Mouse (Mus musculus) MEL (cell line): Measurements from ENCODE around the gene Rbpj. TPM values are rescaled to one million over a fixed set of nuclear protein-coding genes. Genes with fewer than 3 reads are reported as not detected.

Experiments
- DNase-seq: peaks from one replicate; pipeline ENCODE4 v3.0.0; 2011; ENCODE audit warnings: low read depth, low spot score
- H3K27ac ChIP-seq: 2 replicates; pipeline ENCODE4 v1.5.1; 2012; ENCODE audit warnings: low read depth, mild to moderate bottlenecking, control low read depth, low read length, moderate library complexity; ENCODE audit not compliant: control insufficient read depth
- H3K27me3 ChIP-seq, 2 experiments: fragments of 150-350 bp in 1 of 2; sonication (generic) in 1 of 2; 2 replicates each; pipeline ENCODE4 v1.6.1; 2012; ENCODE audit warnings: low read length in 2 of 2, mild to moderate bottlenecking in 2 of 2, improper control_type of control experiment in 1 of 2, moderate library complexity in 1 of 2; ENCODE audit not compliant: insufficient read depth in 2 of 2, control insufficient read depth in 1 of 2
- H3K36me3 ChIP-seq, 2 experiments: 2 replicates each; pipeline ENCODE4 v1.6.1; 2012 to 2014; ENCODE audit warnings: low read length in 2 of 2, improper control_type of control experiment in 1 of 2, inconsistent platforms in 1 of 2, mild to moderate bottlenecking in 1 of 2; ENCODE audit not compliant: insufficient read depth in 2 of 2, control insufficient read depth in 1 of 2
- H3K4me1 ChIP-seq, 2 experiments: fragments of 150-350 bp in 1 of 2; sonication (generic) in 1 of 2; 2 replicates each; pipeline ENCODE4 v1.6.1; 2012; ENCODE audit warnings: low read length in 2 of 2, improper control_type of control experiment in 1 of 2, mild to moderate bottlenecking in 1 of 2; ENCODE audit not compliant: insufficient read depth in 2 of 2, control insufficient read depth in 1 of 2
- H3K4me3 ChIP-seq, 2 experiments: fragments of 150-350 bp in 1 of 2; sonication (generic) in 1 of 2; 2 replicates each; pipeline ENCODE4 v1.5.1; 2012; ENCODE audit warnings: low read depth in 2 of 2, low read length in 2 of 2, mild to moderate bottlenecking in 2 of 2, moderate library complexity in 2 of 2, control low read depth in 1 of 2, improper control_type of control experiment in 1 of 2; ENCODE audit not compliant: control insufficient read depth in 1 of 2, insufficient read depth in 1 of 2
- H3K79me2 ChIP-seq: 2 replicates; pipeline ENCODE4 v1.6.1; 2012; ENCODE audit warnings: mild to moderate bottlenecking, low read length, moderate library complexity; ENCODE audit not compliant: control insufficient read depth, poor library complexity, insufficient read depth
- H3K9ac ChIP-seq: 2 replicates; pipeline ENCODE4 v1.6.1; 2012; ENCODE audit warnings: low read depth, mild to moderate bottlenecking, control low read depth, low read length, moderate library complexity; ENCODE audit not compliant: control insufficient read depth, poor library complexity, severe bottlenecking
- H3K9me3 ChIP-seq: fragments of 150-350 bp; sonication (generic); replicated peaks from 2 replicates; pipeline ENCODE4 v1.6.1; 2012; ENCODE audit warnings: mild to moderate bottlenecking, low read length, improper control_type of control experiment, moderate library complexity; ENCODE audit not compliant: insufficient read depth
- BHLHE40 ChIP-seq: IDR thresholded peaks from 2 replicates; pipeline ENCODE4 v1.6.1; 2012; ENCODE audit warnings: low read depth, mild to moderate bottlenecking, inconsistent platforms, low read length, improper control_type of control experiment, borderline replicate concordance
- CHD1 ChIP-seq: IDR thresholded peaks from 2 replicates; pipeline ENCODE4 v1.6.1; 2012; ENCODE audit warnings: low read depth, mild to moderate bottlenecking, inconsistent platforms, low read length, improper control_type of control experiment
- CHD2 ChIP-seq: IDR thresholded peaks from 2 replicates; pipeline ENCODE4 v1.6.1; 2011; ENCODE audit warnings: low read length, improper control_type of control experiment
- E2F4 ChIP-seq: IDR thresholded peaks from 2 replicates; pipeline ENCODE4 v1.6.1; 2011; ENCODE audit warnings: low read depth, low read length, improper control_type of control experiment, borderline replicate concordance
- ETS1 ChIP-seq: IDR thresholded peaks from 2 replicates; pipeline ENCODE4 v1.6.1; 2012; ENCODE audit warnings: low read depth, mild to moderate bottlenecking, inconsistent platforms, low read length, improper control_type of control experiment, moderate library complexity
- GABPA ChIP-seq: IDR thresholded peaks from 2 replicates; pipeline ENCODE4 v1.6.1; 2012; ENCODE audit warnings: low read depth, mild to moderate bottlenecking, inconsistent platforms, low read length, improper control_type of control experiment, moderate library complexity
- GATA1 ChIP-seq: IDR thresholded peaks from 2 replicates; pipeline ENCODE4 v1.6.1; 2011; ENCODE audit warnings: low read depth, low read length, improper control_type of control experiment
- JUND ChIP-seq: IDR thresholded peaks from 2 replicates; pipeline ENCODE4 v1.6.1; 2011; ENCODE audit warnings: low read depth, mild to moderate bottlenecking, improper control_type of control experiment, low read length
- MAX ChIP-seq: IDR thresholded peaks from 2 replicates; pipeline ENCODE4 v1.6.1; 2011; ENCODE audit warnings: low read length, improper control_type of control experiment
- MEF2A ChIP-seq: IDR thresholded peaks from 2 replicates; pipeline ENCODE4 v1.6.1; 2014; ENCODE audit warnings: low read depth, mild to moderate bottlenecking, inconsistent platforms, low read length, improper control_type of control experiment; ENCODE audit not compliant: poor library complexity, insufficient replicate concordance, severe bottlenecking; ENCODE audit errors: extremely low read depth
- NELFE ChIP-seq: IDR thresholded peaks from 2 replicates; pipeline ENCODE4 v1.6.1; 2011; ENCODE audit warnings: low read depth, low read length, improper control_type of control experiment
- POLR2AphosphoS5 ChIP-seq: IDR thresholded peaks from 2 replicates; pipeline ENCODE4 v1.6.1; 2012; ENCODE audit warnings: low read depth, borderline replicate concordance, mild to moderate bottlenecking, inconsistent platforms, low read length, moderate library complexity, mixed read lengths
- RAD21 ChIP-seq: IDR thresholded peaks from 2 replicates; pipeline ENCODE4 v1.6.1; 2011; ENCODE audit warnings: mild to moderate bottlenecking, low read depth, low read length, improper control_type of control experiment
- SIN3A ChIP-seq: IDR thresholded peaks from 2 replicates; pipeline ENCODE4 v1.6.1; 2012; ENCODE audit warnings: low read length, improper control_type of control experiment, inconsistent platforms
- TAL1 ChIP-seq: IDR thresholded peaks from 2 replicates; pipeline ENCODE4 v1.6.1; 2012; ENCODE audit warnings: mild to moderate bottlenecking, inconsistent platforms, low read length, moderate library complexity, mixed read lengths
- TBP ChIP-seq: IDR thresholded peaks from 2 replicates; pipeline ENCODE4 v1.8.0; 2011; ENCODE audit warnings: low read depth, low read length, improper control_type of control experiment
- TCF12 ChIP-seq: IDR thresholded peaks from 2 replicates; pipeline ENCODE4 v1.6.1; 2014; ENCODE audit warnings: low read depth, mild to moderate bottlenecking, inconsistent platforms, low read length, improper control_type of control experiment, moderate library complexity
- UBTF ChIP-seq: IDR thresholded peaks from 2 replicates; pipeline ENCODE4 v1.6.1; 2012; ENCODE audit warnings: low read depth, mild to moderate bottlenecking, inconsistent platforms, low read length, improper control_type of control experiment, moderate library complexity, borderline replicate concordance; ENCODE audit not compliant: insufficient read depth
- ZC3H11A ChIP-seq: IDR thresholded peaks from 2 replicates; pipeline ENCODE4 v1.6.1; 2012; ENCODE audit warnings: low read depth, mild to moderate bottlenecking, inconsistent platforms, low read length, improper control_type of control experiment
- ZMIZ1 ChIP-seq: IDR thresholded peaks from 2 replicates; pipeline ENCODE4 v1.6.1; 2012; ENCODE audit warnings: low read depth, mild to moderate bottlenecking, inconsistent platforms, low read length, improper control_type of control experiment, moderate library complexity
- polyA plus RNA-seq, 2 experiments: library from polyadenylated mRNA; stranded (reverse) in 1 of 2; unstranded in 1 of 2; fragments of >175 nt in 1 of 2; fragments of >200 nt in 1 of 2; gene quantifications; 2 replicates each; pipeline versions ENCODE4 v1.2.1 to v1.2.4; 2012; ENCODE audit warnings: low replicate concordance in 2 of 2, low read depth in 1 of 2; ENCODE audit not compliant: insufficient read length in 2 of 2, insufficient read depth in 1 of 2, missing spikeins in 1 of 2
- total RNA-seq: library from RNA; depleted of rRNA; stranded (reverse); fragments of 300-350 nt; gene quantifications from 2 replicates; pipeline ENCODE4 v1.2.3, GENCODE M21; 2012

Rbpj gene
- total and polyA plus RNA-seq, 3 experiments = 6.0 to 34.5 (median 19.1) TPM

DNA sequence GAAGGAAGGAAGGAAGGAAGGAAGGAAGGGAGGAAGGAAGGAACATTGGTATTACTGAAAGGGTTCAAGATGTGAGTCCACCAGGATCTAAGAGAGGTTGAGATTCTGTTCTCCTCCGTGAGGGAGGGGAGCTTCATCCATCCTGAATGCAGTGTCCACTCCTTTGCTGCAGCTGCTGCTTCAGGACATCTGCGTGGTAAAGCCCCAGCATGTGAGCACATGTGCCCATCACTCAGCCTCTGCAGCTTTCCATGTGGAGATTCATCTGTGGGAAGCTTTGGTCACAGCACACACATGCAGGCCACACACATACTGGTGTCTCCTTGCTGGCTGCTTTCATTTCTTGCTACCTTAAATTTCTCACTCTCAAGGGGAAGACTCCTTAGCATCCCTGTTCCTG, 50.5 kb downstream of the Rbpj start:
- Histone ChIP-seq H3K36me3 (no peaks in the 10 kb centered on the region), H3K27me3 (no peaks in the 10 kb centered on the region), H3K9me3 (no peaks in the 10 kb centered on the region), H3K27ac (no peak overlapping the region), H3K79me2 (no peaks in the 10 kb centered on the region; the same call in 1 of the 2 replicates), H3K4me1 (no peaks in the 10 kb centered on the region), H3K4me3 (no peak overlapping the region), H3K9ac (no peak overlapping the region)
- DNase-seq = no peak
- TF ChIP-seq POLR2AphosphoS5 (no peak), MAX (no peak), MEF2A (no peak), BHLHE40 (no peak), TBP (no peak), TAL1 (no peak), TCF12 (no peak), GATA1 (no peak), E2F4 (no peak), GABPA (no peak), RAD21 (no peak), ZMIZ1 (no peak), CHD2 (no peak), SIN3A (no peak), NELFE (no peak)

DNA sequence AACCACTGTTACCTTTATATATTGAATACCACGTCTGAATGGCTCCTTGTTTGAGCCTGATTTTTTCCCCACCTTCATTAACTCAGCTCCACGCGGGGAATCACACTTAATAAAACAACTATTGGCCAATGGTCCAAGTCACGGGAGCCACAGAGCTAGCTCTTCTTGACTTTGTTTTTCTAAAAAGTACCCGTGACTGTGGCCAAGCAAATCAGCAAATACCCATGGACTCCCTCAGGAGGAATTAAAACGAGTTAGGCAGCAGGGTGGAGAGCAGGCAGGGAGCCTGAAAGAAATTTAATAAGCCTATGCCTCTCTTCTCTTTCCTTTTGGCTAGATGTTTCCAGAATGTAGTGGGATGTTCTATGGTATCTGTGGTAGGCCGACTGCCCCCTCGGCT, 51.9 kb downstream of the Rbpj start:
- Histone ChIP-seq H3K27ac (no peak overlapping the region), H3K79me2 (no peaks in the 10 kb centered on the region; the same call in 1 of the 2 replicates), H3K9me3 (no peaks in the 10 kb centered on the region), H3K4me3 (no peak overlapping the region), H3K9ac (no peak overlapping the region), H3K4me1 (no peaks in the 10 kb centered on the region), H3K27me3 (no peaks in the 10 kb centered on the region), H3K36me3 (no peaks in the 10 kb centered on the region)
- no peak for DNase-seq
- TF ChIP-seq UBTF (no peak), ETS1 (no peak), CHD1 (no peak), ZMIZ1 (no peak), MEF2A (no peak), ZC3H11A (no peak), JUND (no peak)
